Mouse (Mus musculus): ENCODE results near the gene Impdh2. TPM values are rescaled to one million over a fixed set of nuclear protein-coding genes. Genes with fewer than 3 reads are reported as not detected.
A peak's percentile ranks its signal among the peaks of the same experiment; 100 is the strongest.

The Impdh2 gene
- 10 to 100 TPM; 61.3 to 63.2 TPM for total RNA-seq (2021)
- long read RNA-seq, experiment 1, transcript Impdh2-201 (14 exons, 1,858 nt): major isoform, 6 of 46 reads
- long read RNA-seq, experiment 1, partial matches to known transcripts: 3 of 46 reads
- long read RNA-seq, experiment 1, other reads (novel, unspliced or antisense): 37 of 46 reads
- long read RNA-seq, experiment 2, transcript Impdh2-201 (14 exons, 1,858 nt): major isoform, 11 of 79 reads
- long read RNA-seq, experiment 2, partial matches to known transcripts: 6 of 79 reads
- long read RNA-seq, experiment 2, other reads (novel, unspliced or antisense): 58 of 79 reads

DNA sequence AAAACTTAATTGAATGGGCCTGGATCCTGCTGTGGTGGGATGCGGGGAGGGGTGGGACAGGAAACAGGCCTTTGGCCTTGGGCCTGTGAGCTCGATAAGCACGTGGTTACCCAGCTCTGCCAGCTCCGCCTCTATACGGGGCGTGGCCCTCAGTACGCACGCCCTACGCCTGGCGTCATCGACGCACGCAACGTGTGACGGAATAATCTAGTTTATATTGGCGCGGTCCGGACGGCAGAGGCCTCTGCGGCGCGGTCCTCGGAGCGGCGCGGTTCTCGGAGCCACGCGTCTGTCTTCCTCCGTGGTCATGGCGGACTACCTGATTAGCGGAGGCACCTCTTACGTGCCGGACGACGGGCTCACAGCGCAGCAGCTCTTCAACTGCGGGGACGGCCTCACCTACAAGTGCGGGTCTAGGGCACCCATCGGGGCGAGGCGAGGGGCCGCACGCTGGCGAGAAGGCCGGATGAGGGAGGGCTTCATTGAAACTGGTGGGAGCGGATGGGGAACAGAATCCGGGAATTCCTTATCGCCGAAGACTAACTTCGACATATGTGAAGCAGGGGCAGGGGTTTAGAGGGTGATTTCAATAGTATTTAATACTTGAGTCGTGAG, at the start of gene Impdh2:
Impdh2 (plus strand) TSS at position 60 of the 615 bp plus-strand sequence.
- DNase-seq (ENCODE audit: low spot score): peak; percentile 96

DNA sequence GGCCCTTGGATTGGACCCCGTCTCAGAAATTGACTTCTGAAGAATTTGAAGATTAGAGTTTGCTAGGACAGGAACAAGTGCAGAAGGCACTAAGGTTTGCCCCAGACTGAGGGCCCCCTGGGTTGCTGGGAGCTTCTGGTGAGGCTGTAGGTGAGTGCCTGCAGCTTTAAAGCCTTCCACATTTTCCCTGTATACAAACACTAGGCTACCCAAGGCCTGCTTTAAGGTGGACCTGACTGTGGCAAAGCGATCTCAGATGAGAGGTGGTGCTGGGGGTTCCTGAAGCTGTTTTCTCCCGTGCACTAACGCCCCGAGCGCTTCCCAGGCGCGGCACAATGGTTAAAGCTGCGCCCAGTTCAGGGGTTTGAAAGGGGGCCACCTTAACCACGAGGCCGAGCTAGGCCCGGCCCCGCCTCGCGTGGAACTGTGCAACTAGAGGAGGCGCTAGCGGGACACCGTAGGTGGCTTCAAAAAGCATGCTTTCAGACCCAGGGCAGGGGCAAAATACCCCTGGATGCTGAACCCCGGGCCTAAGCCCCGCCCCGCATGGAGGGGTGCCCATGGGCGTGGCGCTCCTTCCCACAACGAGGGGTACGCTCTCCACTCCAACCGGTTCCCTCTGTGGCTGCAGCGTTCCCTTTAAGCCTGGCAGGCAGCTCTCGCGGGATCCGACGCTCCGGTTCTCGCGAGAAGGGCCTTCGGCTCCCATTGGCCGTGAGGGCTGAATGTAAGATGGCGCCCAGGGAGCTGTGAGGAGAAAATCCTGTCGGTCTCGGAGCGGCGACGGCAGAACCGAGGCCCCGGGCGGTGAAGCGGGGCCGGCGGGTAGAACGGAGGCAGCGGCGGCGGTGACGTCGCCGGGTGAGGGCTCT, 43.5 kb upstream of the Impdh2 start, which contains the start of gene Qrich1:
Qrich1 (plus strand) TSS at position 427 of the 872 bp plus-strand sequence.
- peak; percentile 96 for DNase-seq (ENCODE audit: low spot score)

DNA sequence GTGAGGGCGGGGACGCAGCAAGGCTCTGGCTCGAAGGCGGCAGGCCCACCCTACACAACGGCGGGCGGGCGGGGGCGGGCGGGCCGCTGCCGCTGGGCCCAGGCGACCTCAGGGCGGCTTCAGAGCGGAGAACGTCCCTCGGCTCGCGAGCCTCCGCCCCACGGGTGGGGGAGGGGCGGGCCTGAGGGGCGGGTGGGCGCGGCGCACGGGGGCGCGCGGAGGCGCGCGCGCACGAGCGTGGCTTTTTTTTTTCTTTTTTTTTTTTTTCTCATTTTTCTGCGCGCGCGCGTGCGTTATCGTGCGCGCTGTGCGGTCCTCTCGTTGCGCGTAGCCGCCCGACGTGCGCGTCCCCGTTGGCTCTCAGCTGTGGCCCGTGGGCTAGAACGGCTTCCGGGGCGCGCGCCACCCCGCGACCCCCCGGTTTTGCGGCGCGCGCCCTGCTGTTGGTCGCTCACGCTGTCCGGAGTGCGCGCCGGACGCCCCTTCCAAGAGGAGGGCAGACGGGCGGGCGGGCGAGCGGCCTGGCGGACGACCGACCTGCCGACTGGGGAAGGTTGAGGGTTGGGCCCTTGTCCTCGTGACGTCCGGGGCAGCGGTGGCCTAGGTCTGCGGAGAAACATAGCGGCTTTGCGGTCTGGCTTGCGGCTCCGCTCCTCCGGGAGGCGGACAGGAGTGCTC, 42.7 kb upstream of the Impdh2 start:
- peak; percentile 68 for DNase-seq (ENCODE audit: low spot score)

DNA sequence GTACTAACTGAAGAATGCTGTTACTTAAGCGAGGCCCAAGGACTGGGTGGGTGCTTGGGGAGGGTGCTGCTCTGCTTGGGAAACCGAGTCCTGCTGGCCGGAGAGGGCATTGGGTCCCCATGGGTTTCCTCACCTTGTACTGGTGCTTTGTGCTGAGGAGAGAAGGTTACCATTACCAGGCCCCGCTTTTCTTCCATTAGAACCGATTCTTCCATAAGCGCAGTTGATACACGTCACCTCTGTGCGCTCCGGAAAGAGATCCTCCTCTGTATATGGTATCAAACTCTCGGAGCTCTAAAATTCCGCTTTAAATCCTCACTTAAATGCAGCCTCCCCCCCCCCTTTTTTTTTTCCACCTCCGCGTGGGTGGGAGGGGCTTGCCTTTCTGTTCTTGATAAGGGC, 42.2 kb upstream of the Impdh2 start:
- no peak for DNase-seq (ENCODE audit: low spot score)

DNA sequence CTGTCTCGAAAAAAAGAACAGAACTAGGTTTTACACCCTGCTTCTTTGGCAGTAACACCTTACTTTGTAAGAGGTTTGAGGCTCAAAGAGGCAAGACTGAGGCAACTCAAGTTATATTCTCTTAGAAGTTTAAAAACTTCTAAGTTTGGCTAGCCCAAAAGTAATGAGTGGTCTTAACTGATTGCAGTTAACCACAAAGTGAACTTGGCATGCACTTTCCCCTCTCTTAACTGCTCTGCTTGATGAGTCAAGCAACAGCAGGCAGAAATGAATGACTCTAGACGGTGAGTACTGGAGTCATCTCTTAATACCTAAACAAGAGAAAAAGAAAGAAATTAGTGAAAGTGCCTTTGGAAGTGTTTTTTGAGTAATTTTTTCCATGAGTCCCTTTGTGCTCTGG, 38.5 kb upstream of the Impdh2 start:
- DNase-seq (ENCODE audit: low spot score): no peak

DNA sequence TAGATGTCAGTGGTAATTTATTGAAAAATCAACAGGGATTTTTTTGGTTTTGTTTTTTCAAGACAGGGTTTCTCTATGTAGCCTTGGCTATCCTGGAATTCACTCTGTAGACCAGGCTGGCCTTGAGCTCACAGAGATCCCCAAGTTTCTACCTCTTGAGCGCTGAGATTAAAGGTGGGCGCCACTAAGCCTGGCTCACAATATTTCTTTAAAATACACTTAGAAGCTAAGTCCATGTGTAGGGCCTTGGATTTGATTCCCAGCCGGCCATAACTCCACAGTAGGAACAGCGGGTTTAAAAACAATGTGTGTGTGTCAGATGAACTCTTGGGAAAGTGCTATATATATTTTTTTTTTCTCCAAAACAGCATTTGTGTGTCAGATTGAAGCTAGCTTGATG, 36.7 kb upstream of the Impdh2 start:
- DNase-seq (ENCODE audit: low spot score): no peak

DNA sequence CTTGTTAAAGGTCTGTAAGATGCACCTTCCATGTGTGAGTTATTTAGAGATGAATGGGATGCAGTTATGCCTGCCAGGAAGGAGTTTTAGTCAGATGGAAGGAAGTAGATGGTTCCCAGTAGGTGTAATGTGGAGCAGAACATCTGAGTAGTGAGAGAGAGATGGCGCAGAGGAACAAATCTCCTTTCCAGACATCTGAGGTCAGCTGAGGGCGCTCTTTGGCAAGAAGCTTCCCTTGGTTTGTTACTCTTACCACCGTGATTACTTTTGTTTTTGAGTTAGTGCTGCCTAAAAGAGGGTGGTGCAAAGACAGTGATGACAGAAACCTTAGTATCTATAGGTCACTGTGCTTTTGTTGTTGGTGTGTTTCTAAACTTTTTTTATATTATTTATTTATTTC, 34.7 kb upstream of the Impdh2 start:
- no peak for DNase-seq (ENCODE audit: low spot score)

DNA sequence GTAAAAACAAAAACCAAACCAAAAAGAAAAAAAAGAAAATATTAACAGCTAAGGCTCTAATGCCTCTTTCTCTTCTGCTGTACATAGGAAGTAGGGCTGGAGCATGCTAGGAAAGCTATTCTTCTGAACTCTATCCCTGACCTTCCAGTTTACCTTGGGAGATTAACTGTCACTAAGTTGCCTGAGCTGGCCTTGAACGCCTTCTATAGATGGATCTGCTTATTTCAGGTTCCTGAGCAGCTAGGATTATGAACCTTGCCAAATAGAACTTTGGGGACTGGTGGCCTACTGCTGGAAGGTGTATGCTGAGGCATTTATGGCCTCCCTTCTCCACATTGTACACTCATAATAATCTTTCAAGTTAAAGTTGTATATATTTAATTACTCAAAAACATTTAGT, 29.1 kb upstream of the Impdh2 start:
- DNase-seq (ENCODE audit: low spot score): no peak

DNA sequence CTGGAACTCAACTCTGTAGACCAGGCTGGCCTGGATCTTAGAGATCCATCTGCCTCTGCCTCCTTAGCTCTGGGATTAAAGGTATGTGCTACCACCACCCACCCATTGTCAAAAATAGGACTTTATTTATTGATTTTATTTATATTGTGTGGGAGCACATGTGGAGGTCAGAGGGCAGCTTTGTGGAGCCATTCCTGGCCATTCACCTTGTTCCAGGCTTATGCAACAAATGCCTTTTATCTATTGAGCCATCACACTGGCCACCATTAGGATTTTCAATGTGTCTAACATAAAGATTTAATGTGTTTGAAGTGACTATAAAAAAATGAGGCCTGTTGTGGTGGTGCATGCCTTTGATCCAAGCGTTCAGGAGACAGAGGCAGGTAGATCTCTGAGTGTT, 28.6 kb upstream of the Impdh2 start:
- no peak for DNase-seq (ENCODE audit: low spot score)

DNA sequence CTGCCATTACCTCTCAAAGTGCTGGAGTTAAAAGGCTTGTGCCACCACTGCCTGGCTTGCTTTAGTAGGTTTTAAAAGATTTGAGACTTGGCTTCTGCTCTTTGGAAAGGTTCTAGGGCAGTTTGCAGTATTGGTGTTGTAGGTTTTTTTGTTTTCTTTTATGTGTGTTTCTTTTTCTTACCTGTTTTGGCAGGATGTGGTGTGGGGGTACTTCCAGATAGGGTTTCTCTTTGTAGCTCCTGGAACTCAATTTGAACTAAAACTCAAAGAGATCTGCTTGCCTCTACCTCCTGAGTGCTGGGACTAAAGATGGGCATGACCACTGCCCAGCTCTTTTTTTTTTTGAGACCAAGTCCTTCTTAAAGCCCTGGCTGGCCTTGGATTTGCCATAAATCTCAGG, 19.2 kb upstream of the Impdh2 start:
- no peak for DNase-seq (ENCODE audit: low spot score)

DNA sequence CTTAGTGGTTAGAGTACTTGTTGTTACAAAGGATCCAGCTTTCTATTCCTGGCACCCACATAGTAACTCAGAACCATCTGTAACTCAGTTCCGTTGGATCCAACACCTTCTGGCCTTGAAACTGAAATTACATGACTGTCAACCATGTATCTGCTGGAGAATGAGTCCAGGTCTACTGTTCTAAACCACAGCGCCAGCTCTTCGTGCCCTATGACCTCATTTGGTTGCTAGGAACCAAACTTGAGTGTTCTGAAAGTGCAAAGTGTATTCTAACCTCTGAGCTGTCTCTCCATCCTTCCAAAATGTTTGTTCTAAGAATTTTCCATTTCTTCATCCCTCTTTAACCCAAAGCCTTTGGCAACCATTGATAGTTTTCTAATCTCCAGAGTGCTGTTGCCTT, 14.1 kb upstream of the Impdh2 start:
- DNase-seq (ENCODE audit: low spot score): no peak

DNA sequence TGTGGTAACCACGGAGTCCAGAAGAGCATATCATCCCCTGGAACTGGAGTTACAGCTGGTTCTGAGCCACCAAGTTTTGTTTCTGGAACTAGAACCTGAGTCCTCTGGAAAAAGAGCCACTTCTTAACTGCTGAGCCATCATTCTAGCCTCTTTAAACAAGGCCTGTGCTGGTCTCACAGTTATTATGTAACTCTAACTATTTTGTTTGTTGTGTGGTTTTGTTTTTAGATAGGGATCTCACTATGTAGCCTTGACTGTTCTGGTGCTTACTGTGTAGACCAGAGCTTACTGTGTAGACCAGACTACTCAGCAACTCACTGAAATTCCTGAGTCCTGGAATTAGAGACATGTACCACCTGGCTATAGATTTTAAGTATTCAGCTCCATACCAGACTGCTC, 13.2 kb upstream of the Impdh2 start:
- DNase-seq (ENCODE audit: low spot score): no peak

DNA sequence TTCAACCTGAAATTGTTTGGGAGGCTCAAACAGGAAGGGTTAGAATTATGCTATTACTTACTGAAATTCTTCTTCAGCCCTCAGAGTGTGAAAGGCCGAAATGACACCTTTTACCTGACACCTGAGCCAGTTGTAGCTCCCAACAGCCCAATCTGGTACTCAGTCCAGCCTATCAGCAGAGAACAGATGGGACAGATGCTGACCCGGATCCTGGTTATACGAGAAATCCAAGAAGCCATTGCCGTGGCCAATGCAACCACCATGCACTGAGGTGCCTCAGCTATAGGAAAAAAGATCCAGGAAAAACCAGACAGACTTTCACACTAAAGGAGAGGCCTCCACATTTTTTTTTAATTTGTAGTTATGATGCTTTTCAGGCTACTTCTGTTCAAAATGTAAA, 917 bp upstream of the Impdh2 start:
- DNase-seq (ENCODE audit: low spot score): no peak

DNA sequence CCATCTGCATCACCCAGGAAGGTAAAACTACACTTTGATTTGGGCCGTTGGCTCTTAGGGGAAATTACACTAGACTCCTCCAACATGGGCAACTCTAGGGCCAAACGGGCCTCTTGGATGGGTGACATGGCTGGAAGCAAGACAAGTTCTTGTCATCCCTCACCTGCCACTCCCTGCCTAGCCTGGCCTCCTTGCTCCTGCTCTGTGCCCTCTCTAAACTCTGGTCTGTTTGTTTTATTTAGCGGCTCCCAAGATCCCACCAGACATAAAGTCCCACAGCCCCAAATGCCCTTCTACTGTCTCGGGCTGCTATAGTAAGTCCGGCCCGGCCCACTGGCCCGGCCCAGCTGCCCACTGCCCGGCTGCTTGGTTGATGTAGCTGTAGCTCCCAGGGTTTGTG, 3.6 kb downstream of the Impdh2 start:
- no peak for DNase-seq (ENCODE audit: low spot score)

DNA sequence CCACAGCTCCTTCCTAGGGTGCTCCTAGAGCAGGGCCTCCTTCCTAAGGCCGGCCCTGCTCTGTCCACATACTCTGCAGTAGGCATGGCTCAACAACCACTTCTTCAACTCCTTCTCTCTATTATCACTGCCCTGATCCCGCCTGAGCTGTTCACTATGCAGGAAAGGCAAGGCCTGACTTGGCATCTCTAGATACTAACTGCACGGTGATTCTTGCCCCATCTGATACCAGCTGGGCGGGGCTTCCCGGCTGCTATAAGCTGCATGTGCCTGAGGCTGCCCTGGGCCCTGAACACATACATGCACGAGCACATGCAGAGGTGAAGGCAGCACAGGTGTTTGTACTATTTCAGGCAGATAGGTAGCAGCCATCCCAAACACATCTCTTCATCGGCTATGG, 4.0 kb downstream of the Impdh2 start:
- no peak for DNase-seq (ENCODE audit: low spot score)

DNA sequence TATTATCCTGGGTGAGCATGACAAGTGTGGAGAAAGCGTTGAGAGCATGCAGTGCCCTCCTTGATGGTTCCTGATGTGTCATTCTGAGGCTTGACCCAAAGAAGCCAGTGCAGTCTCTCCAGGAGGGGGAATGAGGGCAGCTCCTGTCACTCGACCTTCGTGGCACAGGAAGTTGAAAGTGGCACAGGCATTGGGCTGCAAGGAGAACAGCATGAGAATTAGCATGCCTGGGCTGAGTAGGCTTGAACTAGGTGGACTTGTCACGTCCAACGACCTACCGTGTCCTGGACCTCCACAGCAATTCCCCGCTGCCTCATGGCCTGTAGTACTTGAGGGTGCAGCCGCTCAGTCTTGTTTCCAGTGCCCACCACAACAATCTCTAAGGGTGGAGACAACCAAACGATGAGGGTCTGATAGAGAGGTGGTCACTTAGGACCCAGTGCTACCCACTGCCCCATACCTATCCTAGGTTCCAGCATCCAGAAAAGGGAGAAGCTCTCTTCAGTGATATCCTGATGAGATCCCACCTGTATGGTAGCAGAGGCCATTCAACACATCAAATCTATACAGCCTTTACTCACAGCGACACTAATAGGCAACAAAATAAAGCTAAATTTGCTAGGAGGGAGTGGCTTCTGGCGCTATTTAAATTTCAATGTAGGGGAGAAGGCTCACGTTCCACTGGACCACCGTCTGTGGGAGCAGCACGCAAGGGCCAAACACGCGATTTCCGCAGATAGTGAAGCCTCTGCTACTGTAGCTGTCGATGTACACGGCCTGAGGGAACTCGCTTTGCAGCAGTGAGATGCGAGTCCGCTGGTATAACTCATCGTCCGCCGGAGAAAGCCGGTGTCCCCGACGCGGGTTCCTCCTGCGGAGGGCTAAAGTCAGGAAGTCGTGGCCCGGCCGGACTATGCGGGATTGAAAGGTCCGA, 6.1 kb downstream of the Impdh2 start:
- DNase-seq (ENCODE audit: low spot score): no peak

DNA sequence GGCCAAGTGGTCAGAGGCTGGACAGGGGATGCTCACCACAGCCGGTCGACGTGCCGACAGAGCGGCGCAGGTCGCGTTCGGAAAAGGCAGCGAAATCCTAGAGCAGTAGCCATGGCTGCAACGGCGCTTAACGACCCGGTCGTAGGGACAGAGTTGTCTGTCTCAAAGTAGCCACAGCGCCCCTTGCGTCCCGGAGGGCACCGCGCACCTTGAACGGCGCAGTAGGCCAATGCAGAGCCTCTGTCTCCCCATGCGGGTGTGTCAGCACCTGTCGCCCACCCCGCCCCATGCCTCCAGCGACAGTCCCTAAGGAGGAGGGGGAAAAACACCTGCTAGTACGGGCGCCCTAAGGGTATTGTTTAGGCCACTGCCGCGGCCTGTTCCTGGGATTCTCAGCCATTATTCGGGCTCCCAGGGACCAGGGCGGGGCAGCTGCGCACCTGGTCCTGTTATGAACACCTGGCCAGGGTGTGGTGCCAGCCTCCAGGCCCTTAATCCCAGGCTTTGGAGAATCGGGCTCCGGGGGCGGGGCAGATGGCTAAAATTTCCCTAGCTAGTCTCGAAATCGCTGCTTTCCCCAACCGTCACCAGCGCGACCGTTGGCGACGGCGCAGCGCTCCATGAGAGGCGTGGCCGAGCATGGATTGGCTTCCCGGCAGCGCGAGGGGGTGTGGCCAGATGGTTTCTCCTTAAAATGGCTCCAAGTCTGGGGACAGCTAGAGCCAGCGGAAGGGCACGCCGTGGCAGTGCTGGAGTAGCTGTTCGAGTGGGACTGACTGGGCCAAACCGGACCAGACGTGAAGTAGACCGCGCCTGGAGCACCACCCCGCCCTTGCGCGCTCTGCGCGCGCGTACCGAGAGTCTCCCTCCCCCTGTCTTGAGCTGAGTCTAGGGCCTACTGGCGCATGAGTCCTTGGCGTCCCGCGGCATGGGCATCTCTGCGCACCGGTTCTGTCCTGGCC, 7.0 kb downstream of the Impdh2 start, which contains the start of gene Ndufaf3:
Ndufaf3 (minus strand) TSS at position 620 of the 962 bp plus-strand sequence.
- peak; percentile 96 for DNase-seq (ENCODE audit: low spot score)

DNA sequence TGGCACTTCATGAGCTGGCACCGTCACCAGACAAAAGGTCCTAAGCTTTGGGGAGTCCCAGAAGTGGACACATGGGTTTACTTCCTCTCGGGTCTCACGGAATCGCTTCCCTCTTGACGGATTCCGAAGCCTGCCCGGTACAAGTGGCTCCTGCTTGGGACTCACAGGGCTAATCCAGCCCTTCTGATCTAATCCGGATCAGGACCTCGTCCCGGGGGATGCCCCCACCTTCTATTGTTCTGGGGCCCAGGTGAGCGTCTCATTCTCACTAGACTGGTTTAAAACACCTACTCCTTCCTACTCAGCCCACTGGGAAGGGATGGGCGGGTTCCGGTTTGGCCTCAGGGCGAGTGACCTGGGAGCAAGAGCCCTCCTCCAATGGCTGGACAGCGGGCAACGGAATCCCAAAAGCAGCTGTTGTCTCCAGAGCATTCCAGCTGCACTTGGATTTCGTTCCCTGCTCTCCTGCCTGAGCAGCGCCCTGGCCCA, 7.9 kb downstream of the Impdh2 start:
- peak; percentile 29 for DNase-seq (ENCODE audit: low spot score)

DNA sequence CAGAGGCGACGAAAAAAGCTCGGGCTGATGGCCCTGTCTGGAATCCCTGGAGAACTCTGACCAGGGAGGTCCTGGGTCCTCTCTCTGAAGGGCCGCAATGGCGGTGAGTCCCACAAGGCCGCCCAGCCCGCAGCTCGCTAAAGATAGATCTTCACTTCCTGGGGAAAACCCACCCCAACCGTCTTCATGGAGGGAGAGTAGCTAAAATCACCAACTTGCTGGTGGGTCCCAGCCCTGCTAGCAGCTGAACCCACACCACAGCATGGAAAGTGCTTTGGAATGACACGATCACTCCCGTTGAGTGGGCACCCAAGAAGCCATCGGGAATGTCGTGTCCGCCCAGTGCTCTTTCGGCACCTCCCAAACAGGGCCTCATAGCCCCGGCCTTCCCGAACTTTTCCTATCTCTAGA, 8.4 kb downstream of the Impdh2 start:
- DNase-seq (ENCODE audit: low spot score): no peak

Data from gastrocnemius, adult 18-20 months (tissue).